Mouse (Mus musculus): Measurements from ENCODE around the gene Stab1. TPM values are rescaled to one million over a fixed set of nuclear protein-coding genes. Genes with fewer than 3 reads are reported as not detected.

Gene Stab1
- polyA plus RNA-seq, 1 experiment from 2014 or later = 23.6 TPM

DNA sequence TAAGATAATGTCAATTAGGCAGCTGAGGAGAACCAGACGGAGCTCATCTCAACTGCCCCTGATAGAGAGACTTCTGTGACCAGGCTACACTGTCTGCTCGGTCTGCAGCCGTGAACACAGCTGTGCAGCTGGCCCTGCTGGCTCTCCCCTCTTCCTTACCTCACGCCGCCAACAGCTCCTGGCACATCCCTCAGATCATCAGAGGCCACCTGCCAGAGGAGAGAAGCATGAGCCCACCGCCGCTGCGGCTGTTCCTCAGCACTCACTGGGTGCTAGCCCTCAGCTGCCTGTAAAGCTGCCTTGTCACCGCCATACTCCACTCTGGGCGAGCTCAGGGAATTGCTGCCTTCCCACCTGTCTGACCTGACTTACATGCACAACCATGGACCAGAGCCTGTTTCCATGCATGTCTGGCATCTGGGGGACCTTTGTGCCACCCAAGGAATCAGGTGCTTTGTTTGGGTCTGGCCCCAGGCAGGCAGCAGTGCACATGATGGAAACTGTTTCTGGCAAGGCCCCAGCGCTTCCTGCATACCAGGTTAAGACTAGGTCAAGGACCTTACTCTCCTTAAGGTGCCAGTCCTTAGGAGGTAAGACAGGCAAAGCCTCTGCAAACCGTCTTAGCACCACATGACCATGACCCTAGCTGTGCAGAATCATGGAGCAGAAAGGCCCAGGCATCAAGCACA, 11.4 kb upstream of the Stab1 start:
- no peak overlapping the region for H3K4me2 ChIP-seq (ENCODE audit: low read depth, low read length)
- ATAC-seq (replicated peaks; ENCODE audit: insufficient number of reproducible peaks, low FRiP score, low TSS enrichment, low read depth) = no peak
- no peaks in the 10 kb centered on the region for H3K4me1 ChIP-seq (ENCODE audit: control insufficient read depth, insufficient read depth, low read length)
- no peak overlapping the region for H3K27ac ChIP-seq (replicated peaks; ENCODE audit: low read depth, low read length)
- no peak overlapping the region for H3K9ac ChIP-seq (replicated peaks; ENCODE audit: low read length)
- WGBS = 94% methylated on average over 12 of the region's 12 CpGs
- no peaks in the 10 kb centered on the region for H3K9me3 ChIP-seq (replicated peaks; ENCODE audit: control insufficient read depth, low read length)
- no peaks in the 10 kb centered on the region for H3K27me3 ChIP-seq (ENCODE audit: control insufficient read depth, insufficient read depth, low read length)
- peaks cover 57% of the 10 kb centered on the region for H3K36me3 ChIP-seq (replicated peaks; ENCODE audit: control insufficient read depth, insufficient read depth, low read depth, low read length)
- no peak overlapping the region for H3K4me3 ChIP-seq (ENCODE audit: low read depth, low read length)
- DNase-seq (ENCODE audit: low spot score) = no peak

DNA sequence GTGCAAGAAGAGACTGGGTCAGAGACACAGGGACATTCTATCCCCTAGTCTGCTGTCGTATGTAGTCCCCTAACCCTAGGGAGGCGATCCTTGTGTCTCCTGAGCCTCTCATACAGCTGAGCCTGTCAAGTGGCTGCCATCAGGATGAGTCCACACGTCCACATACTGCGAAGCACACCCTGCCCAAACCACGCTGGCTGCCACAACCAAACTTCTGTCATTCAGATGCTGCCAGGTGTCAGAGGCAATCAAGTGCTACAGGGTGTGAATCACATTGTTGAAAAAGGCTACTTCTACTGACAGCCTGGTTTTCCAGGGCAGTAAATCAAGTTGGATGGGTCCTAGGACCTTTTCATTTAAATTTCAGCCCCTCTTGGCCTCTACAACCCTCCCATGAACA, 9.3 kb upstream of the Stab1 start:
- H3K4me2 ChIP-seq (ENCODE audit: low read depth, low read length) = no peak overlapping the region
- H3K27me3 ChIP-seq (ENCODE audit: control insufficient read depth, insufficient read depth, low read length) = no peaks in the 10 kb centered on the region
- DNase-seq (ENCODE audit: low spot score) (no peak), ATAC-seq (replicated peaks; ENCODE audit: insufficient number of reproducible peaks, low FRiP score, low TSS enrichment, low read depth) (no peak)
- no peaks in the 10 kb centered on the region for H3K9me3 ChIP-seq (replicated peaks; ENCODE audit: control insufficient read depth, low read length)
- H3K9ac ChIP-seq (replicated peaks; ENCODE audit: low read length) = no peak overlapping the region
- WGBS = 91% methylated on average over 5 of the region's 5 CpGs
- H3K4me1 ChIP-seq (ENCODE audit: control insufficient read depth, insufficient read depth, low read length) = no peaks in the 10 kb centered on the region
- H3K4me3 ChIP-seq (ENCODE audit: low read depth, low read length) = no peak overlapping the region
- H3K36me3 ChIP-seq (replicated peaks; ENCODE audit: control insufficient read depth, insufficient read depth, low read depth, low read length) = peaks cover 52% of the 10 kb centered on the region
- no peak overlapping the region for H3K27ac ChIP-seq (replicated peaks; ENCODE audit: low read depth, low read length)

DNA sequence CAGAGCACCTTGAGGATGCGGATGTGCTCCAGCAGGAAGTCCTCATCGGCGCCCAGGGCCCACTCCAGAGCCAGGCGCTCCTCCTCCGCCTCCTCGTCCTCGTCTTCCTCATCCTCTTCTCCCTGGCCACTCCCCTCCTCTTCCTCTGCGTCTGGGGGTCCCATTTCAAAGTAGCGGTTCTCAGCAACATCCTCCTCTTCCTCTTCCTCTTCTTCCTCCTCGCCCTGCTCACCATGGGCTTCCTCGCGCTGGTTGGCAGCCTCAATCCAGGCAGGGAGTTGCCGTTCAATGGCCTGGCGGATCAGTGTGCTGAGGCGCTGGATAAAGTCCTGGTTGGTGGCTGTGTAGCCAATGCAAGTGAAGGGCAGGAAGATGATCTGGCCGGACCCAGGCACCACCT, 8.8 kb upstream of the Stab1 start:
- no peaks in the 10 kb centered on the region for H3K9me3 ChIP-seq (replicated peaks; ENCODE audit: control insufficient read depth, low read length)
- no peak overlapping the region for H3K9ac ChIP-seq (replicated peaks; ENCODE audit: low read length)
- no peak for DNase-seq (ENCODE audit: low spot score)
- ATAC-seq (replicated peaks; ENCODE audit: insufficient number of reproducible peaks, low FRiP score, low TSS enrichment, low read depth) = no peak
- H3K4me2 ChIP-seq (ENCODE audit: low read depth, low read length) = no peak overlapping the region
- H3K36me3 ChIP-seq (replicated peaks; ENCODE audit: control insufficient read depth, insufficient read depth, low read depth, low read length) = peaks cover 56% of the 10 kb centered on the region
- WGBS = 88% methylated on average over 15 of the region's 16 CpGs
- H3K4me1 ChIP-seq (ENCODE audit: control insufficient read depth, insufficient read depth, low read length) = no peaks in the 10 kb centered on the region
- H3K27me3 ChIP-seq (ENCODE audit: control insufficient read depth, insufficient read depth, low read length) = no peaks in the 10 kb centered on the region
- no peak overlapping the region for H3K4me3 ChIP-seq (ENCODE audit: low read depth, low read length)
- H3K27ac ChIP-seq (replicated peaks; ENCODE audit: low read depth, low read length) = no peak overlapping the region

DNA sequence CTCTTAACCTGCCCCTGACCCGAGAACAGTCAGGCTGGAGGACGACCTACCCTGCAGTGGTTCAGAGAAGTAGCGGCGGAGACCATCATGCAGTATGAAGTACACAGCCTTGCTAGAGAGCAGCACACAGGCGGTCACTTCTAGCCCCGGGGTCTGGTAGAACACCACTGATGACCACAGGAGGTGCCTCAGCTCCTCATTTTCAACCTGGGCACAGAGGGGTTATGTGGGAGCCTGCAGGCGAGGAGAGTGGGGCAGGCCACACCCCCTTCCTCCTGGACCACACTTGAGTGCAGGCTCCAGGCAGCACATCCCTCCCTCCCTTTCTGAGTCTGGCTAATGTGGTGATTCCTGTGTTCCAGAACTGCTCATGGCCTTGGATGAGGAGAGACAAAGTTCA, 5.1 kb upstream of the Stab1 start:
- H3K4me1 ChIP-seq (ENCODE audit: control insufficient read depth, insufficient read depth, low read length) = no peaks in the 10 kb centered on the region
- 94% methylated on average over 7 of the region's 7 CpGs for WGBS
- H3K9me3 ChIP-seq (replicated peaks; ENCODE audit: control insufficient read depth, low read length) = no peaks in the 10 kb centered on the region
- no peak overlapping the region for H3K4me2 ChIP-seq (ENCODE audit: low read depth, low read length)
- ATAC-seq (replicated peaks; ENCODE audit: insufficient number of reproducible peaks, low FRiP score, low TSS enrichment, low read depth) = no peak
- H3K36me3 ChIP-seq (replicated peaks; ENCODE audit: control insufficient read depth, insufficient read depth, low read depth, low read length) = peaks cover 43% of the 10 kb centered on the region
- H3K27me3 ChIP-seq (ENCODE audit: control insufficient read depth, insufficient read depth, low read length) = no peaks in the 10 kb centered on the region
- H3K27ac ChIP-seq (replicated peaks; ENCODE audit: low read depth, low read length) = no peak overlapping the region
- no peak overlapping the region for H3K9ac ChIP-seq (replicated peaks; ENCODE audit: low read length)
- DNase-seq (ENCODE audit: low spot score) = no peak
- H3K4me3 ChIP-seq (ENCODE audit: low read depth, low read length) = no peak overlapping the region

DNA sequence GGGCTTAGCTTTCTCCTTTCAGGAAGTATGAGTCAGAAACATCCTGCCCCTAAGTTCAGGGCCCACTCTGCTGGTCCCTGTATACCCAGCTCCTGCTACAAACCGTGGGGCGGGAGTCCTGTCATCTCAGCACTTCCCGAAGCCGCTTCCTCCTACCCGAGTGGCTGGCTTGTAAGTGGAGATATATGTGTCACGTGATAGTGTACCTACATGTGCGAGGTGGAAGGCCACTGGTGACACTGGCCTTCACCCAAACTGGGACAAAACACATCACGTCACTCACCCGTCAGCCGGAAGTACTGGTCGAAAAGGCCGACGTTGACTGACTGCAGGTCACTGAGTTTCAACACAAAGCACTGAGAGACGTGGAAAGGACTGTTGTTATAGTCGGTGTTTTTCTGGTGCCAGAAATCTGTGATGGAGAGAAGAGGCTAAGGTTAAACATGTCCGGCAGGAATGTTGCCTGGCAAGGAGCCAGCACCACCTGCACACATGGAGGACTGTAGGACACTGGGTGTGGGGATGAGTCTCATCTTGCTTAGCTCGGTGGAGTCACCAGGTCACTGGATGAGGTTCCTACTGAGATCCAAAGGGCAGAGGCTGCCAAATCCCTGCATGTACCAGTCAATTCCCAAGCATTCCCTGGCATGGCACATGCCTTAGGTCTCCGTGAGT, 4.5 kb upstream of the Stab1 start:
- H3K9me3 ChIP-seq (replicated peaks; ENCODE audit: control insufficient read depth, low read length) = no peaks in the 10 kb centered on the region
- ATAC-seq (replicated peaks; ENCODE audit: insufficient number of reproducible peaks, low FRiP score, low TSS enrichment, low read depth) (no peak), DNase-seq (ENCODE audit: low spot score) (no peak)
- no peaks in the 10 kb centered on the region for H3K27me3 ChIP-seq (ENCODE audit: control insufficient read depth, insufficient read depth, low read length)
- no peak overlapping the region for H3K4me3 ChIP-seq (ENCODE audit: low read depth, low read length)
- no peak overlapping the region for H3K27ac ChIP-seq (replicated peaks; ENCODE audit: low read depth, low read length)
- no peak overlapping the region for H3K4me2 ChIP-seq (ENCODE audit: low read depth, low read length)
- no peak overlapping the region for H3K9ac ChIP-seq (replicated peaks; ENCODE audit: low read length)
- no peaks in the 10 kb centered on the region for H3K4me1 ChIP-seq (ENCODE audit: control insufficient read depth, insufficient read depth, low read length)
- peaks cover 43% of the 10 kb centered on the region for H3K36me3 ChIP-seq (replicated peaks; ENCODE audit: control insufficient read depth, insufficient read depth, low read depth, low read length)
- 87% methylated on average over 18 of the region's 18 CpGs for WGBS

DNA sequence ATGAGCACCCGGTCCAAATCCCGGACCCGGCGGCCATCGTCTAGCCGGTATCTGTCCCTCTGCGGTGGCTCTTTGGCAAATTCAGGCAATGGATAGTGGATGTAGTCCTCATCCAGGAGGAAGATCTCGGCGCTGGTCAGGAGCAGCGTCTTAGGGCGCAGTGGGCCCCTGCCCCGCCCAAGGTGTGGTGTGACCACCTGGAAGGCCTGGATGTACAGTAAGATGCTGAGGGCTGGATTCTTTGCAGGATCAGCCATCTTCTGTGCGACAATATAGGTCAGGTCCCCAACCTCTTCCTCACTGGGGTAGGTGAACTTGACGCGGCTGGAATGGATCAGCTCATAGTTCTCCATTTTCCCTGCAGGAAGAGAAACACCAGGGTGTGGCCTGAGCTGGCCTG, 3.4 kb upstream of the Stab1 start:
- Histone ChIP-seq H3K9me3 (replicated peaks; ENCODE audit: control insufficient read depth, low read length) (no peaks in the 10 kb centered on the region), H3K4me3 (ENCODE audit: low read depth, low read length) (no peak overlapping the region), H3K4me1 (ENCODE audit: control insufficient read depth, insufficient read depth, low read length) (no peaks in the 10 kb centered on the region), H3K36me3 (replicated peaks; ENCODE audit: control insufficient read depth, insufficient read depth, low read depth, low read length) (peaks cover 43% of the 10 kb centered on the region), H3K9ac (replicated peaks; ENCODE audit: low read length) (no peak overlapping the region), H3K4me2 (ENCODE audit: low read depth, low read length) (no peak overlapping the region), H3K27ac (replicated peaks; ENCODE audit: low read depth, low read length) (no peak overlapping the region), H3K27me3 (ENCODE audit: control insufficient read depth, insufficient read depth, low read length) (no peaks in the 10 kb centered on the region)
- no peak for ATAC-seq (replicated peaks; ENCODE audit: insufficient number of reproducible peaks, low FRiP score, low TSS enrichment, low read depth)
- WGBS = 96% methylated on average over 15 of the region's 15 CpGs
- DNase-seq (ENCODE audit: low spot score) = no peak

DNA sequence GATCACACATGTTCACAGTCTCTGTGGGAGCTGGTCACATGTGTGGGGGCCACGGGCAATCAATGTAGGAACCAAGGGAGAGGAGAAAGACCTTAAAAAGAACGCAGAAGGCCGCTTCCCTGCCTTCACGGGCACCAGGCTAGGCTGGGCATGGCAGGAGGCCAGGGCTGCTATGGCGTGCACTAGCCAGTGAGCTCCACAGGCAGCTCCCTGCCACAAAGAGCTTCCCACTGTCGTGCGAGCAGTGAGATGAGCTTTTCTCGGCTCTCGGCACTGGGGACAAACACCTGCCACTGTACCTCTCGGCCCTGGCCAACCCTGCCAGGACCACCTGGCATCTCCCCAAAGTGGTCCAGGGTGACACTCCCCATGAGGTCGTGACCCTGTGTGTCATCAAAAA, 2.9 kb upstream of the Stab1 start:
- Histone ChIP-seq H3K4me2 (ENCODE audit: low read depth, low read length) (no peak overlapping the region), H3K4me3 (ENCODE audit: low read depth, low read length) (no peak overlapping the region), H3K4me1 (ENCODE audit: control insufficient read depth, insufficient read depth, low read length) (no peaks in the 10 kb centered on the region), H3K36me3 (replicated peaks; ENCODE audit: control insufficient read depth, insufficient read depth, low read depth, low read length) (peaks cover 39% of the 10 kb centered on the region), H3K27me3 (ENCODE audit: control insufficient read depth, insufficient read depth, low read length) (no peaks in the 10 kb centered on the region), H3K9ac (replicated peaks; ENCODE audit: low read length) (no peak overlapping the region), H3K9me3 (replicated peaks; ENCODE audit: control insufficient read depth, low read length) (no peaks in the 10 kb centered on the region), H3K27ac (replicated peaks; ENCODE audit: low read depth, low read length) (no peak overlapping the region)
- 89% methylated on average over 11 of the region's 11 CpGs for WGBS
- DNase-seq (ENCODE audit: low spot score) (no peak), ATAC-seq (replicated peaks; ENCODE audit: insufficient number of reproducible peaks, low FRiP score, low TSS enrichment, low read depth) (no peak)

DNA sequence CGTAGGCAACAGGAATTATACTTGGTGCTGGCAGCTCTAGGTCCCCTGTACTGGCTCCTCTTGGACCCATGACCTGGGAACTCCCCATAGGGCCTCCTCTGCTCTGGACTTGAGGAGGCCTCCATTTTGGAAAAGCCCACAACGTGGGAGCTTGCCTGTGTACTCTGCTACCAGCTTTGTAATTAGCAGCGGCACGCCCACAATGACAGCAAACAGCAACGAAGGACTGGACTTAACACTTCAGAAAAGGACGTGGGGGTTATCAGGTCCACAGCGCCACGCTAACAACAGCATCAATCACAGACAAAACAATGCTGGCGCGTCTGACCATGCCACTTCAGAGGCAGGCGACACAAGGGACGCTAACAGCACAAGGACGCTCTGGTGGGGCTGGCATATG, 2.5 kb upstream of the Stab1 start:
- Histone ChIP-seq H3K27ac (replicated peaks; ENCODE audit: low read depth, low read length) (no peak overlapping the region), H3K4me1 (ENCODE audit: control insufficient read depth, insufficient read depth, low read length) (no peaks in the 10 kb centered on the region), H3K4me2 (ENCODE audit: low read depth, low read length) (no peak overlapping the region), H3K4me3 (ENCODE audit: low read depth, low read length) (no peak overlapping the region), H3K9me3 (replicated peaks; ENCODE audit: control insufficient read depth, low read length) (no peaks in the 10 kb centered on the region), H3K9ac (replicated peaks; ENCODE audit: low read length) (no peak overlapping the region), H3K36me3 (replicated peaks; ENCODE audit: control insufficient read depth, insufficient read depth, low read depth, low read length) (peaks cover 36% of the 10 kb centered on the region), H3K27me3 (ENCODE audit: control insufficient read depth, insufficient read depth, low read length) (no peaks in the 10 kb centered on the region)
- ATAC-seq (replicated peaks; ENCODE audit: insufficient number of reproducible peaks, low FRiP score, low TSS enrichment, low read depth) = no peak
- DNase-seq (ENCODE audit: low spot score) = no peak
- 92% methylated on average over 13 of the region's 13 CpGs for WGBS
